Mouse (Mus musculus) liver, postnatal 0 days (tissue): Measurements from ENCODE around the gene Cda. TPM values are rescaled to one million over a fixed set of nuclear protein-coding genes. Genes with fewer than 3 reads are reported as not detected.

Experiments
- ATAC-seq: fragments of 200-750 bp; cut with Nextera tagmentation; 2 replicates; pipeline ENCODE4 v1.8.0; 2017; ENCODE audit warnings: mild to moderate bottlenecking, moderate library complexity
- DNase-seq: peaks from one replicate; pipeline ENCODE4 v3.0.0-alpha.2; 2016
- H3K27ac ChIP-seq: fragments of 300-500 bp; sonication (generic); 2 replicates; pipeline ENCODE4 v1.5.1; 2014; ENCODE audit warnings: antibody characterized with exemption, moderate library complexity, mild to moderate bottlenecking, low read depth
- H3K27me3 ChIP-seq: fragments of 300-500 bp; sonication (generic); 2 replicates; pipeline ENCODE4 v1.6.1; 2014; ENCODE audit warnings: low read length, control low read depth, mixed read lengths; ENCODE audit not compliant: insufficient read depth
- H3K36me3 ChIP-seq: fragments of 300-500 bp; sonication (generic); replicated peaks from 2 replicates; pipeline ENCODE4 v1.6.1; 2014; ENCODE audit warnings: mild to moderate bottlenecking, control low read depth, low read length, moderate library complexity, mixed read lengths; ENCODE audit not compliant: insufficient read depth
- H3K4me1 ChIP-seq: fragments of 300-500 bp; sonication (generic); 2 replicates; pipeline ENCODE4 v1.6.1; 2014; ENCODE audit warnings: antibody characterized with exemption, mild to moderate bottlenecking, control low read depth; ENCODE audit not compliant: insufficient read depth
- H3K4me2 ChIP-seq: fragments of 300-500 bp; sonication (generic); 2 replicates; pipeline ENCODE4 v1.6.1; 2014; ENCODE audit warnings: low read depth, mild to moderate bottlenecking, low read length, moderate library complexity, mixed read lengths
- H3K4me3 ChIP-seq: fragments of 300-500 bp; sonication (generic); 2 replicates; pipeline ENCODE4 v1.5.1; 2014; ENCODE audit warnings: low read depth, low read length
- H3K9ac ChIP-seq: fragments of 300-500 bp; sonication (generic); replicated peaks from 2 replicates; pipeline ENCODE4 v1.6.1; 2014; ENCODE audit warnings: mild to moderate bottlenecking, moderate library complexity
- H3K9me3 ChIP-seq: fragments of 300-500 bp; sonication (generic); 2 replicates; pipeline ENCODE4 v1.6.1; 2016; ENCODE audit warnings: mild to moderate bottlenecking, control low read depth, low read length, mixed read lengths
- CTCF ChIP-seq: sonication (generic); IDR thresholded peaks from 2 replicates; pipeline ENCODE4 v1.5.1; 2016; ENCODE audit warnings: antibody characterized with exemption, low read depth
- EP300 ChIP-seq: IDR thresholded peaks from 2 replicates; pipeline ENCODE4 v1.6.1; 2016; ENCODE audit warnings: antibody characterized with exemption, low read depth, mild to moderate bottlenecking
- WGBS: fragments of 180-500 bp; shearing (Covaris S2); extraction: QIAGEN DNeasy Blood & Tissue Kit; methylation state at CpG from one replicate; pipeline ENCODE4 v1.1.7; 2014; ENCODE audit not compliant: insufficient replicate concordance; 5-methylcytosine and 5-hydroxymethylcytosine counted together
- microRNA-seq: library from miRNA; unstranded; fragments of <30 nt; microRNA quantifications from one replicate; pipeline ENCODE4, GENCODE M21; 2016
- polyA plus RNA-seq: library from polyadenylated mRNA; unstranded; fragments of >200 nt; fragmentation: Nextera tagmentation; extraction: Ambion mirVana; gene quantifications from 2 replicates; pipeline ENCODE4 v1.2.1, GENCODE M21; 2015

The Cda gene
- polyA plus RNA-seq, 1 experiment from 2014 or later = 17.7 TPM

GRCm38 (mm10) chr4:138303011-138303410 lies 64.8 kb downstream of the Cda start:
- Histone ChIP-seq H3K9me3 (no peaks in the 10 kb centered on the region), H3K9ac (no peak overlapping the region), H3K4me2 (no peak overlapping the region), H3K27me3 (no peaks in the 10 kb centered on the region), H3K27ac (no peak overlapping the region), H3K36me3 (peaks cover 7% of the 10 kb centered on the region; the same call in 1 of the 2 replicates), H3K4me3 (no peak overlapping the region), H3K4me1 (peaks cover 14% of the 10 kb centered on the region)
- 88% methylated on average over 3 of the region's 3 CpGs for WGBS
- ATAC-seq (no peak), DNase-seq (no peak)
- no peak for TF ChIP-seq CTCF
- TF ChIP-seq EP300 = no peak

GRCm38 (mm10) chr4:138301271-138301780 lies 66.5 kb downstream of the Cda start:
- 76% methylated on average over 10 of the region's 10 CpGs for WGBS

DNA sequence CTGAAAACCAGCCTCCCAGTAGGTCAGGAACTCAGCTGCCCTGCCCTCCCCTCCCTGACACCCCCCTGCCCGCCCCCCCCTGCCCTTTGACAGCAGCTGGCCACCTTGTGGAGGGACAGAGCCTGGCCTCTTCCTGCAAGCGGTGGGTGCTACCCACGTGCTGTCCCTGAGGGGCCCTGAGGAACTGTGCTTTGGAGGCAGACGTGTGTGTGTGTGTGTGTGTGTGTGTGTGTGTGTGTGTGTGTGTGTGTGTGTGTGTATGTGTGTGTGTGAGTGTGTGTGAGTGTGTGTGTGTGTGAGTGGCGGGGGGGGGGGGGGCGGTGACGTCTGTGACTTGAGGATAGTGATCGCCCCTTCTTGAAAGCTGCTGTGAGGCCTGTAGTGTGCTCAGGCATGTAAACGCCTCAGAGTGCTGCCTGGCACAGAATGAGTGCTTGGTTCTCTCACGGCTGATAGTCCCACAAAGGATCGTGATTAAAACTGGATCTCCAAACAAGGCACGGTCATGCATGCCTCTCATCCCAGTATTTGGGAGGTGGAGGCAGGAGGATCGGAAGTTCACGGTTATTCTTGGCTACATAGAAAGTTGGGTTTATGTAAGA lies 73.7 kb downstream of the Cda start:
- TF ChIP-seq CTCF (no peak), EP300 (no peak)
- 79% methylated on average over 11 of the region's 14 CpGs for WGBS

More at GRCm38 (mm10) chr4:138301271-138301780, 66.5 kb downstream of the Cda start:
- H3K4me3 ChIP-seq = no peak overlapping the region
- no peak overlapping the region for H3K4me2 ChIP-seq
- H3K4me1 ChIP-seq = peaks cover 14% of the 10 kb centered on the region
- DNase-seq = no peak
- H3K27me3 ChIP-seq = no peaks in the 10 kb centered on the region
- no peaks in the 10 kb centered on the region for H3K36me3 ChIP-seq
- no peak for ATAC-seq
- no peak overlapping the region for H3K27ac ChIP-seq
- no peak overlapping the region for H3K9ac ChIP-seq
- no peak for TF ChIP-seq CTCF
- no peak for TF ChIP-seq EP300
- no peaks in the 10 kb centered on the region for H3K9me3 ChIP-seq

DNA sequence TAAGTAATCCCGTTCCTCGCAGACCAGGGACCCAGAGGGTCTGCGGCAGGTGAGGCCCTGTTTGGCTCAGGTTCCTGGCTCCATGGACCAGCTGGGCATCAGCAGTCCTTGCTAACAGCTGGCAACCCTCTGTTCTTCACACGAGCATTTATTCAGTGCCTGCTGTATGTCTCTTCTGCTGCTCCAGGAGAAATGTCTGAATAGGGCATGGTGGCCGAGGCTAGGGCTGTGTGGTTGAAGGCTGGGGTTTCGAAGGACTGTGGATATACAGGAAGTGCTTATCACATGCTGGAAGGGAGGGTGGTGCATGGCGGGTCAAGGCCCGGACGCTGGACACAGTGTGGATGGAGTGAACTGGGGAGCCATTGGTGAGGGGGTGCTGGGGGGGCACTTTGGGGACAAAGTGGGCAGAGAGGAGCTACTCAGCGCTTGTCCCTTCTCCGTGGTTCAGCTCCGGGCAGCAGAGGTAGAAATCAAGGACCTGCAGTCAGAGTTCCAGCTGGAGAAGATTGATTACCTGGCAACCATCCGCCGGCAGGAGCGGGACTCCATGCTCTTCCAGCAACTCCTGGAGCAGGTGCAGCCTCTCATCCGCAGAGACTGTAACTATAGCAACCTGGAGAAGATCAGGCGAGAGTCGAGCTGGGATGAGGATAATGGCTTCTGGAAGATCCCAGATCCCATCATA lies 74.4 kb downstream of the Cda start:
- ATAC-seq (no peak), DNase-seq (no peak)
- H3K9ac ChIP-seq = no peak overlapping the region
- TF ChIP-seq CTCF (no peak), EP300 (no peak)
- 68% methylated on average over 18 of the region's 18 CpGs for WGBS
- H3K4me3 ChIP-seq = no peak overlapping the region
- H3K9me3 ChIP-seq = no peaks in the 10 kb centered on the region
- H3K27me3 ChIP-seq = no peaks in the 10 kb centered on the region
- no peak overlapping the region for H3K4me2 ChIP-seq
- no peaks in the 10 kb centered on the region for H3K36me3 ChIP-seq
- no peak overlapping the region for H3K27ac ChIP-seq
- no peaks in the 10 kb centered on the region for H3K4me1 ChIP-seq

More for the DNA sequence above, 73.7 kb downstream of the Cda start:
- Histone ChIP-seq H3K4me3 (no peak overlapping the region), H3K9me3 (no peaks in the 10 kb centered on the region), H3K27ac (no peak overlapping the region), H3K4me2 (no peak overlapping the region), H3K4me1 (no peaks in the 10 kb centered on the region), H3K36me3 (no peaks in the 10 kb centered on the region), H3K27me3 (no peaks in the 10 kb centered on the region), H3K9ac (no peak overlapping the region)
- no peak for DNase-seq
- no peak for ATAC-seq

DNA sequence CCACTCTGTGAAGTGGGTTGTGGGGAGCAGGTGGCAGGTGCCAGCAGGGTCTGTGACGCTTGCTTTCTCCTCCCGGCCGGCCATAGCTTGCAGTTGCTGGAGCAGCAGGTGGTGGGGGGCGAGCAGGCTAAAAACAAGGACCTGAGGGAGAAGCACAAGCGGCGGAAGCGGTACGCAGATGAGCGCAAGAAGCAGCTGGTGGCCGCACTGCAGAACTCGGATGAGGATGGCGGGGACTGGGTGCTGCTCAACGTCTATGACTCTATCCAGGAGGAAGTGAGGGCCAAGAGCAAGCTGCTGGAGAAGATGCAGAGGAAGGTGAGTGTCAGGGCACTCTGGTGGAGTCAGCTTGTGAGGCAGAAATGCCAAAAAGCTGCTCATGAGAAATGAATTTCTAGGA lies 75.8 kb downstream of the Cda start:
- WGBS = 85% methylated on average over 13 of the region's 13 CpGs
- no peak overlapping the region for H3K4me2 ChIP-seq
- H3K36me3 ChIP-seq = no peaks in the 10 kb centered on the region
- H3K27me3 ChIP-seq = no peaks in the 10 kb centered on the region
- H3K9ac ChIP-seq = no peak overlapping the region
- ATAC-seq (no peak), DNase-seq (no peak)
- TF ChIP-seq CTCF = no peak
- no peak for TF ChIP-seq EP300
- H3K4me3 ChIP-seq = no peak overlapping the region
- no peaks in the 10 kb centered on the region for H3K9me3 ChIP-seq
- no peaks in the 10 kb centered on the region for H3K4me1 ChIP-seq
- no peak overlapping the region for H3K27ac ChIP-seq

- no peak for DNase-seq
- no peak for ATAC-seq
- no peak overlapping the region for H3K4me2 ChIP-seq
- TF ChIP-seq EP300 (no peak), CTCF (no peak)
- H3K36me3 ChIP-seq = no peaks in the 10 kb centered on the region
- no peak overlapping the region for H3K4me3 ChIP-seq
- WGBS = 69% methylated on average over 7 of the region's 7 CpGs
- H3K9ac ChIP-seq = no peak overlapping the region
- no peaks in the 10 kb centered on the region for H3K9me3 ChIP-seq
- no peak overlapping the region for H3K27ac ChIP-seq
- H3K27me3 ChIP-seq = no peaks in the 10 kb centered on the region
- H3K4me1 ChIP-seq = no peaks in the 10 kb centered on the region
These were observed 79.1 kb downstream of the Cda start for GRCm38 (mm10) chr4:138288691-138289090.

Small RNA genes within 50 kb of the gene (microRNA-seq; reads per million reads assigned to microRNA genes)
- not detected for gene Gm27646
- gene Mir7019 = 2.4 reads per million

Other genes starting within 250 kb of the Cda start
- 35.1 and 43.6 TPM in 2 replicates for gene Hp1bp3, start 151.7 kb downstream of the Cda start, polyA plus RNA-seq
- 0.40 and 0.51 TPM in 2 replicates for gene Sh2d5, start 117.6 kb downstream of the Cda start, polyA plus RNA-seq
- 0.07 and 0.08 TPM in 2 replicates for gene Kif17, start 117.6 kb downstream of the Cda start, polyA plus RNA-seq
- 102 and 111 TPM in 2 replicates for gene Ddost, start 63.3 kb downstream of the Cda start, polyA plus RNA-seq
- 52.5 and 69.5 TPM in 2 replicates for gene Pink1, start 41.7 kb downstream of the Cda start, polyA plus RNA-seq
- not detected in 2 replicates for gene Fam43b, start 28.5 kb upstream of the Cda start, polyA plus RNA-seq
- gene Mul1, start 66.7 kb upstream of the Cda start, polyA plus RNA-seq = 17.5 and 20.0 TPM in 2 replicates
- 5.5 and 6.1 TPM in 2 replicates for gene Camk2n1, start 86.3 kb upstream of the Cda start, polyA plus RNA-seq